Mouse (Mus musculus) lung, postnatal 0 days (tissue): ENCODE data around the gene Prr3. TPM values are rescaled to one million over a fixed set of nuclear protein-coding genes. Genes with fewer than 3 reads are reported as not detected.

ENCODE experiments used
- ATAC-seq: fragments of 200-750 bp; cut with Nextera tagmentation; 2 replicates; pipeline ENCODE4 v1.8.0; 2017; ENCODE audit warnings: moderate library complexity
- DNase-seq: peaks from one replicate; pipeline ENCODE4 v3.0.0-alpha.2; 2016; ENCODE audit warnings: low spot score
- H3K27ac ChIP-seq: fragments of 300-500 bp; sonication (generic); 2 replicates; pipeline ENCODE4 v1.5.1; 2014; ENCODE audit warnings: antibody characterized with exemption, mild to moderate bottlenecking, low read length, mixed read lengths
- H3K27me3 ChIP-seq: fragments of 300-500 bp; sonication (generic); replicated peaks from 2 replicates; pipeline ENCODE4 v1.6.1; 2014; ENCODE audit warnings: low read length, mixed read lengths; ENCODE audit not compliant: insufficient read depth
- H3K36me3 ChIP-seq: fragments of 300-500 bp; sonication (generic); 2 replicates; pipeline ENCODE4 v1.6.1; 2014; ENCODE audit warnings: low read length, mixed read lengths; ENCODE audit not compliant: insufficient read depth
- H3K4me1 ChIP-seq: fragments of 300-500 bp; sonication (generic); 2 replicates; pipeline ENCODE4 v1.6.1; 2014; ENCODE audit warnings: antibody characterized with exemption, low read depth, low read length, mixed read lengths; ENCODE audit not compliant: insufficient read depth
- H3K4me2 ChIP-seq: fragments of 300-500 bp; sonication (generic); replicated peaks from 2 replicates; pipeline ENCODE4 v1.6.1; 2014; ENCODE audit warnings: low read depth, mild to moderate bottlenecking, low read length, moderate library complexity, mixed read lengths
- H3K4me3 ChIP-seq: fragments of 300-500 bp; sonication (generic); 2 replicates; pipeline ENCODE4 v1.5.1; 2014; ENCODE audit warnings: low read depth, low read length
- H3K9ac ChIP-seq: fragments of 300-500 bp; sonication (generic); replicated peaks from 2 replicates; pipeline ENCODE4 v1.6.1; 2014; ENCODE audit warnings: low read depth, mild to moderate bottlenecking
- H3K9me3 ChIP-seq: fragments of 300-500 bp; sonication (generic); 2 replicates; pipeline ENCODE4 v1.6.1; 2016; ENCODE audit warnings: low read length, mixed read lengths
- CTCF ChIP-seq: IDR thresholded peaks from 2 replicates; pipeline ENCODE4 v1.5.1; 2016; ENCODE audit warnings: antibody characterized with exemption, mild to moderate bottlenecking
- EP300 ChIP-seq: IDR thresholded peaks from 2 replicates; pipeline ENCODE4 v1.6.1; 2016; ENCODE audit warnings: antibody characterized with exemption, mild to moderate bottlenecking, control low read depth
- WGBS: fragments of 180-500 bp; shearing (Covaris S2); extraction: QIAGEN DNeasy Blood & Tissue Kit; methylation state at CpG from one replicate; pipeline ENCODE4 v1.1.7; 2014; 5-methylcytosine and 5-hydroxymethylcytosine counted together
- polyA plus RNA-seq: library from polyadenylated mRNA; unstranded; fragments of >200 nt; fragmentation: Nextera tagmentation; extraction: Ambion mirVana; gene quantifications from 2 replicates; pipeline ENCODE4 v1.2.1, GENCODE M21; 2015

Prr3 gene
- polyA plus RNA-seq, 1 experiment from 2014 or later: 12.6 TPM

DNA sequence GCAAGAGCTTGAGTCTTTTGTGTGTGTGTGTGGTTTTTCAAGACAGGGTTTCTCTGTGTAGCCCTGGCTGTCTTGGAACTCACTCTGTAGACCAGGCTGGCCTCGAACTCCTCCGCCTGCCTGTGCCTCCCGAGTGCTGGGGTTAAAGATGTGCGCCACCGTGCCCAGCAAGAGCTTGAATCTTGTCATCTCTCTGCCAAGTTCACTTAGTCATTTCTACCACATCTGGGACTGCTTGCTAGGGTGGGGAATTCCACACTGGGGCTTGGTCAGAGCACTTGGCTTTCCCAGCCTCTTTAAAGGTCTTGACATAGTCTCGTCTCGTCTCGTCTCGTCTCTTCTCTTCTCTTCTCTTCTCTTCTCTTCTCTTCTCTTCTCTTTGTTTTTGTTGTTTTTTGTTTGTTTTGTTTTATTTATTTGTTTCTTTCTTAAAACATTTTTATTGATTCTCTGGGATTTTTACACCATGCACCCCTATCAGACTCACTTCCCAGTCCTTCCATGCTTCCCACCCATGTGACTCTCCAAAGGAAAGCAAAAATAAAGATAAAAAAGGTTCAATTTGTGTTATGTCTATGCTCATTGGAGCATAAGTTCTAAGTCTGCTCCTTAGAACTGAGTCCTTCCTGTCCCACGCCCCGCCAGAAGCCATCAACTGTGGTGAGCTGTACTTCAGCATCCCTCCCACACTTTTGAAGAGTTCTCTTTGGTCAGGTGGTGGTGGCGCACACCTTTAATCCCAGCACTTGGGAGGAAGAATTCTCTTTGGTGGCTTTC lies 21.3 kb upstream of the Prr3 start:
- no peaks in the 10 kb centered on the region for H3K9me3 ChIP-seq
- H3K4me2 ChIP-seq: no peak overlapping the region
- no peaks in the 10 kb centered on the region for H3K4me1 ChIP-seq
- no peaks in the 10 kb centered on the region for H3K36me3 ChIP-seq
- no peak for DNase-seq
- TF ChIP-seq EP300 (no peak), CTCF (no peak)
- no peak for ATAC-seq
- H3K27ac ChIP-seq: no peak overlapping the region
- no peak overlapping the region for H3K9ac ChIP-seq
- H3K27me3 ChIP-seq: no peaks in the 10 kb centered on the region
- 80% methylated on average over 12 of the region's 12 CpGs for WGBS
- no peak overlapping the region for H3K4me3 ChIP-seq

DNA sequence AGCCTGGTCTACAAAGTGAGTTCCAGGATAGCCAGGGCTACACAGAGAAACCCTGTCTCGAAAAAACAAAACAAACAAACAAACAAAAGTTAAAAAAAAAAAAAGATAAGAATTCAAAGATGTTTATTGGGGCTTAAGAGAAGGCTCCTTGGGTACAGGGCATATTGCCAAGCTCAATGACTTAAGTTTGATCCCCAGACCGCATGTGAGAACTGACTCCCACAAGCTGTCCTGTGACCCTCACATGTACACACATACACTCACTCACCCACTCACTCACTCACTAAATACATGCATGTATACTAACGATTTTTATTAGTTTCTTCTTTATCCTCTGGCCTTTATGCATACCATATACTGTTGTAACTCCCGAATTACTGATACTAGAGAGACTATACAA lies 20.3 kb upstream of the Prr3 start:
- WGBS: 70% methylated on average over 4 of the region's 4 CpGs
- DNase-seq: peak; percentile 7
- H3K4me2 ChIP-seq: no peak overlapping the region

DNA sequence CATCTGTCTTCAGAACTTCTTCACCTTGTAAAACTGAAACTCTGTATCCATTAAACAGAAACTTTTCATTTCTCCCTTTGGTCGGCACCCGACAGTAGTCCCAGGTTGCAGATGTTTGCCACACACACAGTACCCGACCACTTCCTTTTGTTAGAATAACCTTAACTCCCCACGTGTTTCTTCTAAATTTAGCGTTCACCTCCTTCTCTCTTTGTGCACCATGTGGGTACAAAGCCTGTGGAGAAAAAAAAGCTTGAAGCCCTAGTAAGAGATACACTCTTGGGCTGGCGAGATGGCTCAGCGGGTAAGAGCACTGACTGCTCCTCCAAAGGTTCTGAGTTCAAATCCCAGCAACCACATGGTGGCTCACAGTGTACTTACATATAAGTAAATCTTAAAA lies 19.3 kb upstream of the Prr3 start:
- 73% methylated on average over 7 of the region's 7 CpGs for WGBS
- Histone ChIP-seq H3K27ac (no peak overlapping the region), H3K36me3 (no peaks in the 10 kb centered on the region), H3K4me1 (no peaks in the 10 kb centered on the region), H3K27me3 (no peaks in the 10 kb centered on the region), H3K9me3 (no peaks in the 10 kb centered on the region), H3K4me3 (no peak overlapping the region), H3K9ac (no peak overlapping the region), H3K4me2 (no peak overlapping the region)
- DNase-seq: no peak
- ATAC-seq: no peak
- no peak for TF ChIP-seq CTCF
- no peak for TF ChIP-seq EP300

More for the DNA sequence above, 20.3 kb upstream of the Prr3 start:
- Histone ChIP-seq H3K4me1 (no peaks in the 10 kb centered on the region), H3K9ac (no peak overlapping the region), H3K4me3 (no peak overlapping the region), H3K27me3 (no peaks in the 10 kb centered on the region), H3K9me3 (no peaks in the 10 kb centered on the region), H3K27ac (no peak overlapping the region), H3K36me3 (no peaks in the 10 kb centered on the region)
- no peak for ATAC-seq
- no peak for TF ChIP-seq EP300
- no peak for TF ChIP-seq CTCF

DNA sequence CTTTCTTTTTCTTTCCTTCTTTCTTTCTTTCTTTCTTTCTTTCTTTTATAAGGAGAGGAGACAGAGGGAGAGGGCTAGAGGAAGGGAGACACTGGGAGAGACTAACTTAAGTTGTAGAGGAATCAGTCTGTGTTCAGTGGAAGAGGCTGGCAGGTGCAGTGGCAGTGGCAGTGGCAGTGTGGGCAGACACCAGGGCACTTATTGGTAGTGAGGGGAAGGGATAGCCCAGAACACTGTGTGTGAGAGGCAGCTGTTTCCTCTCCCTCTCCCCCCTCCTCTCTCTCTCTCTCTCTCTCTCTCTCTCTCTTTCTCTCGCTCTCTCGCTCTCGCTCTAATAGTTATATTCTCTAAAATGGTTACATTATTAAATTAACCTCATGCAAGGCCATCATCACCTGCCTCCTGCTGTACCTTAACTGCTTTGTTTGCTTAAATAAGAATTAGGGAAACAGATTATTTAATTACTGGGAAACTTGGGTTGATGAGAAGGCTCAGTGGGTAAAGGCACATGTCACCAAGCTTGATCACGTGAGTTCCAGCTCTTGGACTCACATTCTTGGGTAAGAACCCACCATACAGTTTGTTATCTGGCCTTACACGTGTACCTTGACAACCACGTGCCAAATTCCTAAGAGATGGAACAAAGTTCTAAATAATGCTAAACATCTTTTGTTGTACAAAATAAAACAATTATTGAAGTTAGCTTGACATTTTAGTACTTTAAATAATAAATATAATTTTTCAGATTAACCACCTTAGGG lies 18.7 kb upstream of the Prr3 start:
- Histone ChIP-seq H3K9ac (no peak overlapping the region), H3K4me1 (no peaks in the 10 kb centered on the region), H3K4me2 (no peak overlapping the region), H3K27me3 (no peaks in the 10 kb centered on the region), H3K27ac (no peak overlapping the region), H3K4me3 (no peak overlapping the region), H3K9me3 (no peaks in the 10 kb centered on the region), H3K36me3 (no peaks in the 10 kb centered on the region)
- WGBS: 76% methylated on average over 6 of the region's 6 CpGs
- TF ChIP-seq CTCF: no peak
- no peak for TF ChIP-seq EP300
- ATAC-seq: no peak
- DNase-seq: no peak

DNA sequence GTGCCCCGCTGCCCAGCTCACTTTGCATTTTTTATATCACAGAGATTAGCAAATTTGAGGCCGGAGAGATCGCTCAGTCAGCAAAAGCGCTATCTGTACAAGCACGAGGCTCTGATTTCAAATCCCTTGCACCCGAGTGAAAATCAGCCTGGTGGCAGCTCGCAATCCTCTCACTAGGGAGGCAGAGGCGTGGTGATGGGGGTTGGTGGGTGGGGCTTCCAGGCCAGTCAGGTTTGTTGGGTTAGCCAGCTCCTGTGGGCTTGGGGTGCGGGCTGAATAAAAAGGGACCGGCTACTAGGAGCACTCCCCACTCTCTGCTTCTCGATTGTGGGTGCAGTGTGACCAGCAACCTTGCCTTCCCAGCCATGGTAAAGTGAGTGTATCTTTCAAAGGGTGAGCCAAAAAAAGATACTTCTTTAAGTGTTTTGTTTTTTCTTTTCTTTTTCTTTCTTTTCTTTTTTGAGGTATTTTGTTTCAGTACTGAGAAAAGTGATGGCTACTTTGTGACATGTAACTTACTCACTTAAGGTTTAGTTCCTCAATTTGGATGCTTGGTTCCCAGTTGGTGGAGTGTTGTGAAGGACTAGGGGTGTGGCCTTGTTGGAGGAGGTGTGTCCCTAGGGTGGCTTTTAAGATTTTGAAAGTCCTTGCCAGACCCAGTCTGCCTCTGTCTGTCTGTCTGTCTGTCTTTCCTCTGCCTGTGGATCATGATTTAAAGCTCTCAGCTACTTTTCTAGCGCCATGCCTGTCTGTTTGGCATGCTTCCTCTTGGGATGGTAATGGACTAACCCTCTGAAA lies 17.9 kb upstream of the Prr3 start:
- Histone ChIP-seq H3K9ac (no peak overlapping the region), H3K4me2 (no peak overlapping the region; the same call in 1 of the 2 replicates), H3K36me3 (no peaks in the 10 kb centered on the region), H3K27me3 (no peaks in the 10 kb centered on the region), H3K4me1 (no peaks in the 10 kb centered on the region), H3K9me3 (no peaks in the 10 kb centered on the region), H3K27ac (no peak overlapping the region), H3K4me3 (no peak overlapping the region)
- 52% methylated on average over 12 of the region's 12 CpGs for WGBS
- TF ChIP-seq EP300 (no peak), CTCF (no peak)
- ATAC-seq: no peak
- peak; percentile 56 for DNase-seq

DNA sequence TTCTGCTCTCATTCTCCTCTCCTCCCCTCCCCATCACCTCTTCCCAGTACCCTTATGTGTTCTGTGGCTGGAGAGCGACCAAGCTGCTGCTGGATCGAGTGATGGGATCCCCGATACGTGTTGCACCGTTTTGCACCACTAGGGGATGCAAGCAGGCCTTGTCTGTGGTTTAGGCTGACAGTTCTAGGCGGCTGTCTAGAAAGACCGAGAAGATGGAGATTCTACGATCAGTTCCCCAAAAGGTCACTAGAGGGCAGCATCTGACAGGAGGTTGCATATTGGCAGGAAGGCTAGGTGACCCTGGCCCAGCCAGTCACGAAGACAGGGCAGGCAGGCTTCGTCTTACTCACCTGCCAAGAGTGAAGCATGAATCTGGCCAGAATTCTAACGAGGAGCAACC lies 16.9 kb upstream of the Prr3 start:
- ATAC-seq: peak; percentile 60
- under 1% methylated on average over 11 of the region's 11 CpGs for WGBS

More for the DNA sequence above, 16.9 kb upstream of the Prr3 start:
- H3K27me3 ChIP-seq: no peaks in the 10 kb centered on the region
- no peaks in the 10 kb centered on the region for H3K4me1 ChIP-seq
- H3K4me2 ChIP-seq: no peak overlapping the region
- H3K9me3 ChIP-seq: no peaks in the 10 kb centered on the region
- no peaks in the 10 kb centered on the region for H3K36me3 ChIP-seq
- H3K9ac ChIP-seq: no peak overlapping the region
- H3K4me3 ChIP-seq: no peak overlapping the region
- peak; percentile 100 for TF ChIP-seq CTCF
- no peak for TF ChIP-seq EP300
- no peak overlapping the region for H3K27ac ChIP-seq
- peak; percentile 96 for DNase-seq
